Mouse (Mus musculus) stomach, embryonic 14.5 days (tissue): Measurements from ENCODE around the gene Lyrm7. TPM values are rescaled to one million over a fixed set of nuclear protein-coding genes. Genes with fewer than 3 reads are reported as not detected.

Source experiments
- ATAC-seq: fragments of 200-750 bp; cut with Nextera tagmentation; 2 replicates; pipeline ENCODE4 v1.8.0; 2017; ENCODE audit warnings: low read depth, moderate TSS enrichment; ENCODE audit not compliant: insufficient number of reproducible peaks, insufficient read depth, low FRiP score
- H3K27ac ChIP-seq: fragments of 300-500 bp; sonication (generic); 2 replicates; pipeline ENCODE4 v1.5.1; 2014; ENCODE audit warnings: mild to moderate bottlenecking, low read length, moderate library complexity, mixed read lengths
- H3K27me3 ChIP-seq: fragments of 300-500 bp; sonication (generic); 2 replicates; pipeline ENCODE4 v1.6.1; 2014; ENCODE audit warnings: low read length, control low read depth, mixed read lengths; ENCODE audit not compliant: control insufficient read depth, insufficient read depth
- H3K36me3 ChIP-seq: fragments of 300-500 bp; sonication (generic); 2 replicates; pipeline ENCODE4 v1.6.1; 2014; ENCODE audit warnings: mild to moderate bottlenecking, control low read depth, low read length, moderate library complexity, mixed read lengths; ENCODE audit not compliant: control insufficient read depth, insufficient read depth
- H3K4me1 ChIP-seq: fragments of 300-500 bp; sonication (generic); 2 replicates; pipeline ENCODE4 v1.6.1; 2014; ENCODE audit warnings: low read length, control low read depth, mixed read lengths; ENCODE audit not compliant: control insufficient read depth, insufficient read depth
- H3K4me2 ChIP-seq: fragments of 300-500 bp; sonication (generic); replicated peaks from 2 replicates; pipeline ENCODE4 v1.6.1; 2014; ENCODE audit warnings: low read depth, low read length, control low read depth
- H3K4me3 ChIP-seq: fragments of 300-500 bp; sonication (generic); 2 replicates; pipeline ENCODE4 v1.5.1; 2014; ENCODE audit warnings: low read depth, low read length, control low read depth
- H3K9ac ChIP-seq: fragments of 300-500 bp; sonication (generic); replicated peaks from 2 replicates; pipeline ENCODE4 v1.6.1; 2014; ENCODE audit warnings: low read depth, mild to moderate bottlenecking, control low read depth, low read length, moderate library complexity, mixed read lengths
- H3K9me3 ChIP-seq: fragments of 300-500 bp; sonication (generic); 2 replicates; pipeline ENCODE4 v1.6.1; 2016; ENCODE audit warnings: low read depth, low read length, control low read depth; ENCODE audit not compliant: control insufficient read depth
- WGBS: fragments of 180-500 bp; shearing (Covaris S2); extraction: QIAGEN DNeasy Blood & Tissue Kit; methylation state at CpG from one replicate; pipeline ENCODE4 v1.1.7; 2014; 5-methylcytosine and 5-hydroxymethylcytosine counted together
- polyA plus RNA-seq: library from polyadenylated mRNA; unstranded; fragments of >200 nt; fragmentation: Nextera tagmentation; extraction: Ambion mirVana; gene quantifications from 2 replicates; pipeline ENCODE4 v1.2.1, GENCODE M21; 2014

Gene Lyrm7
- polyA plus RNA-seq, 1 experiment from 2014 or later, result 6.8 TPM

- WGBS, result 62% methylated on average over 6 of the region's 6 CpGs
- no peak for ATAC-seq
Measured at GRCm38 (mm10) chr11:54887927-54888326, 27.2 kb upstream of the Lyrm7 start.

GRCm38 (mm10) chr11:54885406-54885805 lies 24.7 kb upstream of the Lyrm7 start:
- no peak overlapping the region for H3K4me3 ChIP-seq
- H3K27me3 ChIP-seq, result no peaks in the 10 kb centered on the region
- no peaks in the 10 kb centered on the region for H3K9me3 ChIP-seq
- no peak overlapping the region for H3K4me2 ChIP-seq
- H3K27ac ChIP-seq, result no peak overlapping the region
- no peaks in the 10 kb centered on the region for H3K4me1 ChIP-seq
- no peaks in the 10 kb centered on the region for H3K36me3 ChIP-seq
- 87% methylated on average over 2 of the region's 2 CpGs for WGBS
- no peak for ATAC-seq
- no peak overlapping the region for H3K9ac ChIP-seq

More at GRCm38 (mm10) chr11:54887927-54888326, 27.2 kb upstream of the Lyrm7 start:
- no peak overlapping the region for H3K4me2 ChIP-seq
- H3K4me3 ChIP-seq, result no peak overlapping the region
- no peak overlapping the region for H3K9ac ChIP-seq
- H3K9me3 ChIP-seq, result no peaks in the 10 kb centered on the region
- no peak overlapping the region for H3K27ac ChIP-seq
- no peaks in the 10 kb centered on the region for H3K27me3 ChIP-seq
- no peaks in the 10 kb centered on the region for H3K4me1 ChIP-seq
- no peaks in the 10 kb centered on the region for H3K36me3 ChIP-seq

- no peaks in the 10 kb centered on the region for H3K27me3 ChIP-seq
- no peaks in the 10 kb centered on the region for H3K9me3 ChIP-seq
- H3K36me3 ChIP-seq, result no peaks in the 10 kb centered on the region
- H3K9ac ChIP-seq, result no peak overlapping the region
- 15% methylated on average over 5 of the region's 5 CpGs for WGBS
- ATAC-seq, result no peak
- H3K4me1 ChIP-seq, result no peaks in the 10 kb centered on the region
- H3K4me2 ChIP-seq, result no peak overlapping the region
- H3K4me3 ChIP-seq, result no peak overlapping the region
- H3K27ac ChIP-seq, result peak overlapping the region; percentile 11; the same call in 1 of the 2 replicates
Measured at GRCm38 (mm10) chr11:54884937-54885336, 24.2 kb upstream of the Lyrm7 start.

- Histone ChIP-seq H3K9me3 (no peaks in the 10 kb centered on the region), H3K27ac (peak overlapping the region; percentile 11; the same call in 1 of the 2 replicates), H3K4me1 (no peaks in the 10 kb centered on the region), H3K4me2 (no peak overlapping the region), H3K27me3 (no peaks in the 10 kb centered on the region), H3K9ac (no peak overlapping the region), H3K36me3 (no peaks in the 10 kb centered on the region), H3K4me3 (no peak overlapping the region)
- ATAC-seq, result no peak
- WGBS, result 76% methylated on average over 5 of the region's 5 CpGs
Measured at GRCm38 (mm10) chr11:54884197-54884828, 23.6 kb upstream of the Lyrm7 start.

GRCm38 (mm10) chr11:54882671-54883070 lies 22.0 kb upstream of the Lyrm7 start:
- no peaks in the 10 kb centered on the region for H3K27me3 ChIP-seq
- no peak overlapping the region for H3K27ac ChIP-seq
- H3K36me3 ChIP-seq, result no peaks in the 10 kb centered on the region
- H3K4me2 ChIP-seq, result no peak overlapping the region
- H3K9ac ChIP-seq, result no peak overlapping the region
- WGBS, result 43% methylated on average over 8 of the region's 8 CpGs
- no peak for ATAC-seq
- no peaks in the 10 kb centered on the region for H3K9me3 ChIP-seq
- H3K4me1 ChIP-seq, result no peaks in the 10 kb centered on the region
- no peak overlapping the region for H3K4me3 ChIP-seq

GRCm38 (mm10) chr11:54881051-54881474 lies 20.3 kb upstream of the Lyrm7 start:
- H3K4me3 ChIP-seq, result no peak overlapping the region
- no peak overlapping the region for H3K27ac ChIP-seq
- H3K4me2 ChIP-seq, result no peak overlapping the region
- H3K9me3 ChIP-seq, result no peaks in the 10 kb centered on the region
- H3K4me1 ChIP-seq, result no peaks in the 10 kb centered on the region
- no peaks in the 10 kb centered on the region for H3K27me3 ChIP-seq
- 8% methylated on average over 2 of the region's 2 CpGs for WGBS
- H3K36me3 ChIP-seq, result no peaks in the 10 kb centered on the region
- 0 out of 2 replicates have a peak, but pooled peaks have one; percentile 37 for ATAC-seq
- H3K9ac ChIP-seq, result no peak overlapping the region

- H3K36me3 ChIP-seq, result no peaks in the 10 kb centered on the region
- no peak overlapping the region for H3K9ac ChIP-seq
- no peak overlapping the region for H3K4me3 ChIP-seq
- no peak overlapping the region for H3K4me2 ChIP-seq
- no peaks in the 10 kb centered on the region for H3K4me1 ChIP-seq
- no peaks in the 10 kb centered on the region for H3K27me3 ChIP-seq
- ATAC-seq, result no peak
- H3K27ac ChIP-seq, result no peak overlapping the region
- no peaks in the 10 kb centered on the region for H3K9me3 ChIP-seq
- 55% methylated on average over 10 of the region's 10 CpGs for WGBS
Measured at GRCm38 (mm10) chr11:54879922-54880321, 19.2 kb upstream of the Lyrm7 start.

- Histone ChIP-seq H3K4me2 (no peak overlapping the region), H3K9me3 (no peaks in the 10 kb centered on the region), H3K4me1 (no peaks in the 10 kb centered on the region), H3K9ac (no peak overlapping the region), H3K27ac (no peak overlapping the region), H3K36me3 (no peaks in the 10 kb centered on the region), H3K4me3 (no peak overlapping the region), H3K27me3 (no peaks in the 10 kb centered on the region)
- ATAC-seq, result peak; percentile 33; the same call in 1 of the 2 replicates
- WGBS, result 23% methylated on average over 4 of the region's 4 CpGs
Measured at GRCm38 (mm10) chr11:54879434-54879833, 18.7 kb upstream of the Lyrm7 start.

GRCm38 (mm10) chr11:54878893-54879292 lies 18.2 kb upstream of the Lyrm7 start:
- Histone ChIP-seq H3K4me3 (no peak overlapping the region), H3K4me1 (no peaks in the 10 kb centered on the region), H3K9ac (no peak overlapping the region), H3K27me3 (no peaks in the 10 kb centered on the region), H3K36me3 (no peaks in the 10 kb centered on the region; the same call in 1 of the 2 replicates), H3K4me2 (no peak overlapping the region), H3K27ac (no peak overlapping the region), H3K9me3 (no peaks in the 10 kb centered on the region)
- WGBS, result 76% methylated on average over 6 of the region's 6 CpGs
- no peak for ATAC-seq
